Mouse (Mus musculus) duodenum, adult 2 months (tissue): Measurements from ENCODE around the gene Tmigd3. TPM values are rescaled to one million over a fixed set of nuclear protein-coding genes. Genes with fewer than 3 reads are reported as not detected.

Experiments
- polyA plus RNA-seq: library from polyadenylated mRNA; depleted of rRNA; stranded (reverse); fragments of >200 nt; gene quantifications from 2 replicates; pipeline ENCODE4 v1.2.3, GENCODE M21; 2012; ENCODE audit warnings: low replicate concordance; rRNA removed

Tmigd3 gene
- 0.23 and 0.60 TPM in 2 replicates for polyA plus RNA-seq

DNA sequence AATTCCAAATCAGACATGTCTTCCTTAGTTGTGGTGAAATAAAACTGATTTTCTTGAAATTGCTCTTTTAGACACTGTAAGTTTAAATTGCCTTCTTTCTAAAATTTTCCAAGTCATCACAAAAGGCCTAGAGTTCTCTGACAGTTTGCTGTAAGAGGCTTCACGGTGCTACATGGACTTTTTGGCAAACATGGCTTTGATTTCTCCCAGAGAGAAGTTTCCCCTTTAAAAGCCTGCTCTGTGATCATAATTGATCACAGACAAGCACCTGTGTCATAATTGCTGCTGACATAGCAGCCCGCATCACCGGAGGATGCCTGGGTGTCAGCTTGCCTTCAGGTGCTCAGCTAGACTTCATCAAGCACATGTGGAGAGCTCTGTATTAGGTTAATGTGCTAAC, at the start of gene Tmigd3, which contains the start of gene Adora3:
TSS of gene Tmigd3 (plus strand) at position 346 of the 400 bp plus-strand sequence.
TSS of gene Adora3 (plus strand) at position 301 of the 400 bp plus-strand sequence.

DNA sequence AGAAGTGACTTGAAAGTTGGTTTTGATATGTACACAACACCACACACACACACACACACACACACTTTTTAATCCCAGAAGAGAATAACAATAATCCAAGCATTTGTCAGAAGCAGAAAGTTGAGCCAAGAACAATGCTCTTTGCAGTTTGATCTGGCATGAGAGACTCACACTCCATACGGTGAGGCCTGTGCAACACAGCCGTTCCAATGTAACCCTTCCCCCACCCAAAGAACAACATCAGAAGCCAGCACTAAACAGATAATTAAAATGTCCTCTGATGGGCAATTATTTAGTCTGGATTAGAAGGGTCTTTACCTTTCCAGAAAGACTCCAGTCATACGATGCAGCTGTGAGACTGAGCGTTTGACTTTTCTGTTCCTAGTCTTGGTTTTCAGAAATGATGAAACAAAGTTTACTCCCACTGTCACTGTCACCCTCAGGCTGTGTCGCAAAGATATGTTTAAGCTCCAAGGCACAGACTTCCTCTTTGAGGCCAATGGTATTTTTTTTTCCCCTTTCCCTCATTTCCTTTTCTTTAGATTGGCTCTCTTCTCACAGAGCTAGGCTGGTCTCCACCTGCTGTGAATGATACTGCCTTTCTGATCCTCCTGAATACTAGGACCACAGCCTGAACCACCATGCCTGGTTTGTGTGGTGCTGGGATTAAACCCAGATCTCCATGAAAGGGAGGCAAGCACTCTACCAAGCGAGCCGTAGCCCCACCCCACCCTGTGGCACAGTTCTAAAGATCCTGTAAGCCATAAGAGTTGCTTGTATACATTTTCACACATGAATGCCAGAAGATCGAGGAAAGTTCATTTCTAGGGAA, 61.8 kb downstream of the Tmigd3 start, which contains the start of gene I830077J02Rik:
TSS of gene I830077J02Rik (minus strand) at position 425 of the 832 bp plus-strand sequence.

DNA sequence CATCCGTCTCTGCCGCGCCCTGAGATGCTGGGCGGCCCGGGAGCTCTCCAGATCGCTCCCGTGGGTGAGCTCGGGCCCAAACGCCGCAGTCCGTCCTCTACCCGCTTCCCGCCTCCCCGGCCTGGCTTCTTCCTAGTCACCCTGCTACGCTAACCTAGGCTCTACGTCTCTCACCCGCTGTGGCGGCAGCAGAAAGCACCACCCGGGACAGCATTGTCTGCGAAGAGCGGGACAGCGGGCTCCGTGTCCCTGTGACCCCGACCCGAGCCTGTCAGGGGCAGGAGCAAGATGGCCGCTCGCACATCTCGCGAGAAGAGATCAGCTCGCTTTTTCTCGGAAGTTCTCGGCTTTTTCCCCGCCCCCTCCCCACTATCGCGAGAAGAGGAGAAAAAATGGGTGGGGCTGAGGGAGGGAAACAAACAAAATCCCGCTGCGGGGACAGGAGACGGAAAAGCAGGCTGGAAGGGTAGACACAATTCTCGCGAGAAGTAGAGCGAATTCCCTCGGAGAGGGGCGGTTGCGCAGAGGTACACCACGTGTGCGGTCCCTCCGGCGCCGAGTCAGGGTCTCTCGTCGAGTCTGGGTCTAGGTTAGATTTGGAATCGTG, 88.4 kb downstream of the Tmigd3 start, which contains the start of gene Wdr77:
TSS of gene Wdr77 (plus strand) at position 396 of the 607 bp plus-strand sequence.

GRCm38 (mm10) chr3:105959999-105960398, 89.3 kb downstream of the Tmigd3 start, which contains the start of gene Atp5f1:
TSS of gene Atp5f1 (minus strand) at chr3:105960099.

GRCm38 (mm10) chr3:105973411-105973810, 102.7 kb downstream of the Tmigd3 start, which contains the start of gene Ovgp1:
TSS of gene Ovgp1 (plus strand) at chr3:105973711.

Other genes with a start within 250 kb of the Tmigd3 start
- gene Ddx20, start 183.3 kb upstream of the Tmigd3 start, polyA plus RNA-seq: 6.4 and 14.0 TPM in 2 replicates
- gene Inka2, start 166.3 kb upstream of the Tmigd3 start, polyA plus RNA-seq: 0.58 and 0.78 TPM in 2 replicates
- 0.63 and 0.84 TPM in 2 replicates for gene Rap1a, start 69.6 kb upstream of the Tmigd3 start, polyA plus RNA-seq
- gene Adora3, start within 50 bp of the Tmigd3 start, polyA plus RNA-seq: 0.36 and 0.41 TPM in 2 replicates
- 1.2 and 1.4 TPM in 2 replicates for gene I830077J02Rik, start 61.8 kb downstream of the Tmigd3 start, polyA plus RNA-seq
- 10.1 and 10.5 TPM in 2 replicates for gene Wdr77, start 88.5 kb downstream of the Tmigd3 start, polyA plus RNA-seq
- 156 and 299 TPM in 2 replicates for gene Atp5f1, start 89.2 kb downstream of the Tmigd3 start, polyA plus RNA-seq
- 0.06 and 0.20 TPM in 2 replicates for gene Ovgp1, start 102.8 kb downstream of the Tmigd3 start, polyA plus RNA-seq
- not detected in 2 replicates for gene Pifo, start 143.7 kb downstream of the Tmigd3 start, polyA plus RNA-seq
- gene Chil5, start 161.9 kb downstream of the Tmigd3 start, polyA plus RNA-seq: not detected in 2 replicates
- gene Chia1, start 242.3 kb downstream of the Tmigd3 start, polyA plus RNA-seq: 0.08 and 0.37 TPM in 2 replicates